Comparison of ENCODE assay signal across 19 mouse cellular contexts in the genomic region with DNA sequence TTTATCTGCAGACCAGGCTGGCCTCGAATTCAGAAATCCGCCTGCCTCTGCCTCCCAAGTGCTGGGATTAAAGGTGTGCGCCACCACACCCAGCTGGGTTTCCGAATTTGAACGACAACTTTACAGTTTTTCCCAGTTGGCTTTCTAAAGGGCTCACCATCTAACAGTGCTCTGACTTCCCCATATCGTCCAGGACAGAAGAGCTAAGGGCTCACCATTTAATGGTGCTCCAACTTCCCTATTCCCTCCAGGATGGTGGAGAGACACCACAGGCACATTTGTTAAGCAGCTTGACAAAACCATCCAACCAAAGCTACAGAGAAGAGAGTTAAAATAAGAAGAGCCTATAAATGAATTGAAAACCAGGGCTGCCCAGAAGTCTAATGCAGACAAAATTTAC.
DNase-seq lines count a peak whose midpoint lies in the region; ATAC-seq lines count a peak whose summit lies in the region.
"Had no signal": no experiment of that assay in that cellular context is flagged by ENCODE, and none has a peak within 500 bp of the region (broad histone marks: within the 10 kb centered on the region; RNA-seq: fewer than 3 reads in every experiment).

No protein-coding gene starts in this region.

- DNase-seq in MEL-GATA-1-ER (ENCODE audit: extremely low read depth, low read depth) = peak; percentile 8
- DNase-seq in left cerebral cortex, adult 18-20 months (ENCODE audit: low spot score in 2 of 2) = no peak
- DNase-seq: cerebellum, adult 11-12 months; cerebellum, adult 2 months; cerebellum, adult 9-10 months; cerebellum, postnatal 10 days; cerebellum, postnatal 25 days; embryo, embryonic 11 days had no signal

- H3K4me2 ChIP-seq in intestine, embryonic 15.5 days (replicated peaks) = no peak overlapping the region
- no peak overlapping the region for H3K4me2 ChIP-seq in neural tube, embryonic 15.5 days
- H3K4me2 ChIP-seq: embryonic facial prominence, embryonic 13.5 days; embryonic facial prominence, embryonic 15.5 days; forebrain, embryonic 12.5 days had no signal

- H3K9ac ChIP-seq in intestine, embryonic 15.5 days = no peak overlapping the region
- no peak overlapping the region for H3K9ac ChIP-seq in neural tube, embryonic 15.5 days (replicated peaks)
- H3K9ac ChIP-seq: embryonic facial prominence, embryonic 13.5 days; embryonic facial prominence, embryonic 15.5 days; forebrain, embryonic 12.5 days had no signal

- H3K36me3 ChIP-seq in intestine, embryonic 15.5 days = no peaks in the 10 kb centered on the region
- H3K36me3 ChIP-seq in neural tube, embryonic 15.5 days = no peaks in the 10 kb centered on the region
- H3K36me3 ChIP-seq: embryonic facial prominence, embryonic 13.5 days; embryonic facial prominence, embryonic 15.5 days; forebrain, embryonic 12.5 days had no signal

- peaks cover 5% of the 10 kb centered on the region; the same call in 1 of the 2 replicates for H3K4me1 ChIP-seq in intestine, embryonic 15.5 days (replicated peaks)
- 0 out of 2 replicates have a peak, but pooled peaks cover 4% of the 10 kb centered on the region for H3K4me1 ChIP-seq in neural tube, embryonic 15.5 days

- H3K4me3 ChIP-seq in intestine, embryonic 15.5 days (replicated peaks) = no peak overlapping the region
- no peak overlapping the region for H3K4me3 ChIP-seq in neural tube, embryonic 15.5 days (replicated peaks)
- H3K4me3 ChIP-seq: embryonic facial prominence, embryonic 13.5 days; embryonic facial prominence, embryonic 15.5 days; erythroblast, embryonic 14.5 days; forebrain, embryonic 10.5 days; forebrain, embryonic 12.5 days had no signal

- peak; percentile 81 for ATAC-seq in granulocyte monocyte progenitor cell, adult 5-6 weeks (replicated peaks; ENCODE audit: poor library complexity, severe bottlenecking)
- ATAC-seq in megakaryocyte progenitor cell, adult 5-6 weeks (replicated peaks; ENCODE audit: poor library complexity) = peak; percentile 63
- ATAC-seq in intestine, embryonic 15.5 days = no peak
- ATAC-seq in neural tube, embryonic 15.5 days (ENCODE audit: low FRiP score) = no peak
- ATAC-seq: forebrain, embryonic 14.5 days; forebrain, embryonic 16.5 days had no signal

- no peaks in the 10 kb centered on the region for H3K27me3 ChIP-seq in intestine, embryonic 15.5 days (replicated peaks)
- H3K27me3 ChIP-seq in neural tube, embryonic 15.5 days (replicated peaks) = no peaks in the 10 kb centered on the region
- H3K27me3 ChIP-seq: embryonic facial prominence, embryonic 13.5 days; embryonic facial prominence, embryonic 15.5 days; forebrain, embryonic 12.5 days had no signal

- H3K9me3 ChIP-seq in intestine, embryonic 15.5 days = no peaks in the 10 kb centered on the region
- H3K9me3 ChIP-seq in neural tube, embryonic 15.5 days (replicated peaks) = no peaks in the 10 kb centered on the region
- H3K9me3 ChIP-seq: embryonic facial prominence, embryonic 13.5 days; embryonic facial prominence, embryonic 15.5 days; forebrain, embryonic 12.5 days had no signal

- H3K27ac ChIP-seq in intestine, embryonic 15.5 days = no peak overlapping the region
- no peak overlapping the region for H3K27ac ChIP-seq in neural tube, embryonic 15.5 days (replicated peaks)
- H3K27ac ChIP-seq: embryonic facial prominence, embryonic 13.5 days; embryonic facial prominence, embryonic 15.5 days; forebrain, embryonic 10.5 days; forebrain, embryonic 12.5 days had no signal

- 88% methylated on average over 6 of the region's 6 CpGs for WGBS in intestine, embryonic 15.5 days
- WGBS in neural tube, embryonic 15.5 days = 96% methylated on average over 6 of the region's 6 CpGs

Comparison
In these comparisons a context has a peak if more than half of its experiments do, and no peak if none do; other contexts are left out.
1. ATAC-seq: peak in granulocyte monocyte progenitor cell, adult 5-6 weeks (single experiment) and megakaryocyte progenitor cell, adult 5-6 weeks (single experiment); none in intestine, embryonic 15.5 days (single experiment) and neural tube, embryonic 15.5 days (single experiment).